Mouse (Mus musculus): Measurements from ENCODE around the gene Rtel1.
A peak's percentile ranks its signal among the peaks of the same experiment; 100 is the strongest.

The Rtel1 gene

DNA sequence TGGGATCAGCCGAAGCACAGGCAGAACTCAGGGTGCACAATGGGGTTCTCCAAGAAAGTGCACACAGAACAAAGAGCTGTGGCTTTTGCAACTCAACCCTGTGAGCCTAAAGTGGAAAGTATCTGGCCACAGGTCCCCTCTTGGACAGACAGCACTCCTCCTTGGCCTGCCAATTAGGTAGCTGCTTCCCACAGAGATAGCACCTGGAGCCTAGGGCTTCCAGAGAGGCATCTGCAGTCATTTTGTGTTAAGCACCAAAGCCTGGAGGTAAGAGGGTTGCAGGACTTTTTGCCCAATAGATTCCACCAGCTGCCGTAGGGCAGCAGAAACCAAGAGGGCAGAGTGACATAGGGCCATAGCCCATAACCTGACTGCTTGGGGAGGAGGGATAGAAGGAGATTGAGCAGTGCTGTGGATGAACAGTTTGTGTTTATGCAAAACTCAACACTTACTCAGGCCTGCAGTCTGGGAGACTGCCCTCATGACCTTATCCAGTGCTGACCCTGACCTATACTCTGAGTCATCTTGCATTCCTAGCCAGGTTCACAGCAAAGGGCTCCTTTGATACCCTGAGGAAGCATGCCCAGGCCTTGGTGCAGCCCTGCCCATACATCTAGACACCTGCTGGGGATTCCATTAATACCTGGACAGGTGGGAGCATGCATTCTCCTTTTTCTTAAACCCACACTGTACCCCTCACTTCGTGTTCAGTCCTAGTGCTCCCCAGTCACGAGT is 70.8 kb downstream of the Rtel1 start:
- DNase-seq (ENCODE audit: low spot score in 2 of 2), result no peak

GRCm38 (mm10) chr2:181391022-181391421 is 71.5 kb downstream of the Rtel1 start:
- DNase-seq (ENCODE audit: low spot score in 2 of 2), result no peak

DNA sequence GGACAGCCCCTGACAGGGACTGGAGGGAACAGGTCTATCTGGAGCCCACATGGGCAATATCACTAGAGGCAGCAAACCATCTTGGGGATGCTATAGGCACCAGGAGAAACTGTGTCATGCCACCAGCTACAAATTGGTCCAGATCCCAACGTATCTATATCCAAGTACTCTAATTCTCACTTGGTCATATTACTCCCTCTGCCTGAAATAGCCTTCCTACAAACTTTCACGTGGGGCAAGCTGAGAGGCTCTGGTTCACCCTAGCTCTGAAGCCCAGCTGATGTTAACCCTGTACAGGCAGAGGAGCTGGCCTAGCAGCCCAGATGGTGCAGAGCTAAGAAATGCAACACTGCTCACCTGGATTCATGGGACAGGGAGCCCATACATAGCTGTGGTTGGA is 72.0 kb downstream of the Rtel1 start:
- no peak for DNase-seq (ENCODE audit: low spot score in 2 of 2)

- DNase-seq (ENCODE audit: low spot score in 2 of 2), result peak in 1 of 2 experiments; percentile 90
These were observed 73.2 kb downstream of the Rtel1 start for GRCm38 (mm10) chr2:181392600-181393213.

DNA sequence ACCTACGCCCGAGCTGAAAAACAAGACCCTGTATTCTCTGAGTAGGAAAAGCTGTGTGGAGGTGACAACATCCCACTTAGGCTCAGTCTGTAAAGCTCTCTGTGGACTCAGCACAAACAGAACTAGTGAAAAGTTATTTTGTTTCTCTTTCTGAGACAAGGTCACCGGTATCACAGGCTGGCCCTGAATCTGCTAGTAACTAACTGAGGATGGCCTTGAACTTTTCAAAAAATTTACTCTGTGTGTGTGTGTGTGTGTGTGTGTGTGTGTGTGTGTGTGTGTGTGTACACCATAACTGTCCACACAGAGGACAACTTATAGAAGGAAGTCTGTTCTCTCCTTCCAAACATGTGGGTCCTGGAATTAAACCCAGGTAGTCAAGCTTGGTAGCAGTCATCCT is 74.5 kb downstream of the Rtel1 start:
- DNase-seq (ENCODE audit: low spot score in 2 of 2), result no peak

GRCm38 (mm10) chr2:181397207-181397761 is 77.7 kb downstream of the Rtel1 start:
- no peak for DNase-seq (ENCODE audit: low spot score in 2 of 2)

- no peak for DNase-seq (ENCODE audit: low spot score in 2 of 2)
These were observed 82.0 kb downstream of the Rtel1 start for GRCm38 (mm10) chr2:181401497-181401896.

DNA sequence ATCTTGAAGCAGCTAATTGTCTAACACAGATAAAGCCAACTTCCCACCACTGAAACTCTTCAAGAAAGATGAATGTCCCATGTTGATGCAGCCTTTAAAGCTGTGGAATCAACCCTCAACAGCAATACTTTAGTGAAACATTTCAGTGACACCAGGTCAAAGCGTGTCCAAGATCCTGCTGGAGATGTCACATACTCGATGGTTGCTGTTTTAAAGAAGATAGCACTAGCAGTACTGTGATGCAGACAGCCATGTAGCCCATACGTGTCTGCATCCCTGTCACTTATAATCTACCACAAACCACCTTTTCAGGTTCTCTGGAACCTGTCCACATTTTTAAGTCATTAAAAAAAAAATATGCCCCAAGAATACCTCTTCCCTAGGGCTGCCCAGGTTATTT is 84.2 kb downstream of the Rtel1 start:
- DNase-seq (ENCODE audit: low spot score in 2 of 2), result no peak
